Mouse (Mus musculus) adrenal gland, adult 18-20 months (tissue): Measurements from ENCODE around the gene Cdc42ep1. TPM values are rescaled to one million over a fixed set of nuclear protein-coding genes. Genes with fewer than 3 reads are reported as not detected.

Source experiments
- DNase-seq, 2 experiments: peaks; one replicate each; pipeline ENCODE4 v3.0.0; 2021 to 2022; ENCODE audit warnings: low spot score in 2 of 2
- total RNA-seq, 2 experiments: library from RNA; stranded (reverse); gene quantifications; 1 replicate in 1 of 2; 2 replicates in 1 of 2; pipeline ENCODE4 v1.2.3; 2021

Cdc42ep1 gene
- total RNA-seq, 2 experiments from 2014 or later: 36.2 to 53.1 TPM

DNA sequence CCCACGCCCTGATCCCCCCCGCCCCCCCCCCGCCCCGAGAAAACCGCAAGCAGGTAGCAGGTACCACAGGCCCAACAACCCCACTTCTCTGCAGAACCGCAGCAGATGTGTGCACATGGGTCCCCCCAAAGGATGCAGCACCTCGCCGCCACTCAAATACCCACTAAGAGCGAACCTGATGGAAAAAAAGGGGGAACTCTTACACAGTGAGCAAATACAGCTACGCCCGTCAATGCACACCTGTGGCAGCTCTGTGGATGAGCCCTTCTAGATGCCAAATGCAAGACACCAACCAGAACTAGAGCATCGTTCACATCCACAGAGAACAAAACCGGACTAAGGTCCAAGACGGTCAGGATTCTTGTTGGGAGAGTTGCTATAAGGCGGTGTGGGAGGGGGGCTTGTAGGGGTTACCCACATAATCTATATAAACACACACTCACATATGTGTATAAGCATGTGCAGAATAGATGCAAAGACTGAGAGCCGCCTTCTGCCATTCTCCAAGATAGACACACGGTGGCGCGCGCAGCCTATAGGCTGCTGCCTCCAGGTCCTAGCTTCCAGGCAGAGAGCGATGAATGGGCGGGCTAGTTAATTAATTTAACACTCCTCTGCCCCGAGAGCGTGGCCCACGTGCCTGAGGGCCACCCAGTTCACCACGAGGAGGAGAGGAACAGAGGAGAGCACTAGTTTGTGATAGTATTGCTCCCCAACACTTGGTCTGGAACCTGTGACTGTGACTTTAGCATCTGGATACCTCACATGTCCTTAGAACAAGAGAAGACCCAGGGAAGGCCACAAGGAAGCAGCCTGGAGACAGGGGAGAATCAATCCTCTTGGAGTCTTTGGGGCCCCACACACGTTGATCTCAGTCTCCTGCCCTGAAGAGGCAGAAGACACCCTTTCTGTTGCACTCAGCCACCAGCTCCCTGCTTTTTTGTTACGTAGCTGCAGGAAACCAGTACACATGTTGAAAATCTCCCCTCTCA is 15.9 kb upstream of the Cdc42ep1 start:
- peak; percentile 61 to 75 for DNase-seq

DNA sequence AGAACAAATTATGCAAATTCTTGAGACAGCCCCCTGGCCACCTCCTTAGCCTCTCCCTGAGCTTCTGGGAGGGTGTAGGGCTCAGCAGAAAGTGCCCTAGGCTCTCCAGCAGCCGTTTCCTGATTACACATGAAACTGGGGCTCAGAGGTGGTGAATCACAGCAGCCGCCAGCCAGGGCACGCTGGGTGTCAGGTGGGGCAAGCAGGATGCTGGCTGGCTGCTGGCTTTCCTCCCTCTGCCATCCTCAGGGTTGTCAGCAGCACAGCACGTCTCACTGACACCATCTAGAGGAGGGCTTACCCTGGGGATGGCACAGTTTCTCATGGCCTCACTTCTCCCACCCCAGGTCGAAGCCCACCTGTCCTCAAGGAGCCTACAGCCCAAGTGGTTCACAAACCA is 14.1 kb upstream of the Cdc42ep1 start:
- peak in 1 of 2 experiments; percentile 22 for DNase-seq

DNA sequence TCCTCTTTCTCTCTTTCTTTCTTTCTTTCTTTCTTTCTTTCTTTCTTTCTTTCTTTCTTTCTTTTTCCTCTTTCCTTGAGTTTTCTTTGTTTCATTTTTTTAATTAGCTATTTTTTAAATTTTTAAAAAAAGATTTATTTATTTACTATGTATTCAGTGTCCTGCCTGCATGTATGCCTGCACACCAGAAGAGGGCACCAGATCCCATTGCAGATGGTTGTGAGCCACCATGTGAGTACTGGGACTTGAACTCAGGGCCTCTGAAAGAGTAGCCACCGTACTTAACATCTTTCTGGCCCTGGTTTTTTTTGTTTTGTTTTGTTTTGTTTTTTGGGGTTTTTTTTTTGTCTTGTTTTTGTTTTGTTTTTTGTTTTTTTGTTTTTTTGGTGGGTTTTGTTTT is 12.8 kb upstream of the Cdc42ep1 start:
- no peak for DNase-seq

DNA sequence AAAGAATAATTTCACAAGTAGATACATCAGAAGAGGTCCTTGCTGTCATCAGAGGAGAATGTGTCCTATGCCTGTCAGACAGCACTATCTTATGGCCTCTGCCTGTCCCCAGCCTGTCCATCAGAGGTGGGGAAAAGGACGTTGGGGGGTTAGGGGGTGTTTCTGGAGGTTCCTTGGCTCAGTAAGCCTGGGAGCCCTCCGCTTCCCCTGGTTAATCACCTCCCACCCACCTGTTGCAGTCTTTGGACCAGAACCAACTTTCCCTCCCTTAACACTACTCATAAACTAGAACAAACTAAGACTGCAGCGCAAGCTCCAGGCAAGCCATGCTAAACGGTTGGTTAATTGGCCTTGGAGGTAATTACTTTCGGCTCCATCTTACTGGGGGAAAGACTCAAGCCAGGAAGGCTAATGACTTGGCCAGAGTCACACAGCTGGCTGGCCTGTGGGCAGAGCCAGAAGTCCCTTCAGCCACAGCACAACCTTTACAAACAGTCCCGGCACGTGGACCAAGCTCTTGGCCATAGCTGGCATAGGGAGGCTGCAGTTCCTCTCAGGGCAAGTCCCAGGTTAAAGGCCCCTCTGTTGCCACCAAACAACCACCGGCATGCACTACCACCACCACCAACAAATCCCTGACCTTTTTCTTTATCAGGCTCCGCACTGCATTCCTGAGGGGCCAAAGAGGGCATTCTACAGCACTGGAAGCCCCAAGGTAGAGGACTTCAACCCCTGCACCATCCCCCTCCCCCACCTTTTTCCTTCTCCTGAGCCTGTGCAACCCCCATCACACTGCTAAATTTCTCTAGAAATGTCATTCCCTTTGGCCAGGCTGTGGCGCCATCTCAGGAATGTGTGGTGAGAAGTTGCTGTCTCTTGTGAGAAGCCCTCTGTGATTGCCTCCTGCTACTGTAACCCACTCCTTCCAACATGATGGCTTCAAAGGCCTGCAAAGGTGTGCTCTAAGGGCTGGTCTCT is 11.4 kb upstream of the Cdc42ep1 start:
- DNase-seq: peak in 1 of 2 experiments; percentile 21

DNA sequence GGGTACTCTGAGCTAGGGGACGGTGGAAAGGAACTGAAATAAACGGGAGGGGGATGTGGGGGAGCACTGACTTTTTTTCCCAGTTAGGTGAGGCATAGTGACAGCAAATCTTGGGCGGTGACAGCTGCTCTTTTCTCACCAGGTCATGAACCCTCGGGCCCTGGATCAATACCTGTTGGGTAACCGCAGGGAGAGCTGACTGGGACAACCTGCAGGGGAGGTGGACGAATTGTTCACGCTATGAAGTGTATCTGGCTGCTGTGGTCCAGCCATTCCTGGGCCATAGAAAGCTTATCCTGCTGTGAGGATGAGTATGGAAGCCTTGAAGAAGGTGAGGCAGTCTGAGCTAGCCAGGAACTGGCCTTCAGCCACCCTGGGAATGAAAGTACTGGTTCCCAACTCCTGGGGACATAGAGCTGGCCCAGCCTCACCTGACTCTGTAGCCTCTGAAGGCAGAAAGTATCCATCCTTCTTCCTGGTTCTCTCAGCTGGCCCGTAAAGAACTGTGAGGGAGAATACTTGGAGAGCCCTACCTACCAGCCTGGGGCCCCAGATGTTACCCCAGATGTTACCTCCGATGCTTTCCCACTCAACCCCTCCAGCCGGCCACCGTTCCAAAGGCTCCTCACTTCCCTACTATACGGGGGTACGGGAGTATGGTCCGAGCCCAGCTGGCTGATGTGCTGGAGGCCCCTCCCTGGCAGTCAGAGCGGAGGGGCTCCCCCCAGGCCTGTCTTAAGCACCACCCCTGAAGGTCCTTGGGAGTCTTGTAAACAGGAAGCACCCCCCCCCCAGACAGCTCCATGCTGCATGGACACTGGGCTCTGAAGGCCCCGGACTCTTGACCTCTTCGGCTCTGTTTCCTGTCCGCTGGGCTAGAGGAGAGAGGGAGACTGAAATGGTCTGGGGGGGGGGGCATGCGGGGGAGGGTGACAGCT is 10.4 kb upstream of the Cdc42ep1 start:
- peak in 1 of 2 experiments; percentile 32 for DNase-seq

DNA sequence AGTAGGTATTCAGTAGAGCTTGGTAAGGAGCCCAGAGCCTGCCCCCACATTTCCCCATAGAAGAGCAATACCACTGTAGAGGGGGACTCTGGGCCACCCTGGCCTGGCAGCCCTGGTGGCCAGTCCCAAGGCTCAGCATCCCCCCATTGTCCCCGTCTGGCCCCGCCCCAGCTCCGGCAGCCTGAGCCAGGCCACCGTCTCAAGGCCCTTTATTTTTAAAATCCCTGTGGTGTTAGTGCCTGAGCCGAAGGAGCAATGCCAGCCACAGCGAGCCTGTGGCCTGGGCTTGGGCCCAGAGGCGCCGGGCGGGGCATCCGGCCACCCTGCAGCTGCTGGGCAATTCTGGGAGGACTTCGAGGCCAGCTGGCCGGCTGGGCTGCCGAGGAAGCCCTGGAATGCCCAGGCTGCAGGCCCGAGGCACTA is 9.7 kb upstream of the Cdc42ep1 start:
- peak; percentile 69 to 70 for DNase-seq

DNA sequence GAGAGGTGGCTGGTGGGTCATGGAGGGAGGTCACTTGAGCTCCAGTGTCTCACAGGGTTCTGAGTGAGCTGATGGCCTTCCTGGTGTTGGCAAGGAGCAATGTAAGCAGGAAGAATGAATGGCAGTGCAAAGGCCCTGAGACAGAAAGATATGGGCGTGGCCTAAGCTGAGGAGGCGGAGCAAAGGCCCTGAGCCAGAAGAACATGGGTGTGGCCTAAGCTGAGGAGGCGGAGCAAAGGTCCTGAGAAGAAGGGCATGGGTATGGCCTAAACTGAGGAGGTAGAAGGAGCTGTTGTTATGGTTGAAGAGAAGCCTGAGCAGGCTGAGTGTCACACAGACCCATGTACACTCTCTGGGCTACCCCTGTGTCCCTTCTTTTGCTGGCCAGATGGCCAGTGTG is 8.8 kb upstream of the Cdc42ep1 start:
- peak in 1 of 2 experiments; percentile 24 for DNase-seq

DNA sequence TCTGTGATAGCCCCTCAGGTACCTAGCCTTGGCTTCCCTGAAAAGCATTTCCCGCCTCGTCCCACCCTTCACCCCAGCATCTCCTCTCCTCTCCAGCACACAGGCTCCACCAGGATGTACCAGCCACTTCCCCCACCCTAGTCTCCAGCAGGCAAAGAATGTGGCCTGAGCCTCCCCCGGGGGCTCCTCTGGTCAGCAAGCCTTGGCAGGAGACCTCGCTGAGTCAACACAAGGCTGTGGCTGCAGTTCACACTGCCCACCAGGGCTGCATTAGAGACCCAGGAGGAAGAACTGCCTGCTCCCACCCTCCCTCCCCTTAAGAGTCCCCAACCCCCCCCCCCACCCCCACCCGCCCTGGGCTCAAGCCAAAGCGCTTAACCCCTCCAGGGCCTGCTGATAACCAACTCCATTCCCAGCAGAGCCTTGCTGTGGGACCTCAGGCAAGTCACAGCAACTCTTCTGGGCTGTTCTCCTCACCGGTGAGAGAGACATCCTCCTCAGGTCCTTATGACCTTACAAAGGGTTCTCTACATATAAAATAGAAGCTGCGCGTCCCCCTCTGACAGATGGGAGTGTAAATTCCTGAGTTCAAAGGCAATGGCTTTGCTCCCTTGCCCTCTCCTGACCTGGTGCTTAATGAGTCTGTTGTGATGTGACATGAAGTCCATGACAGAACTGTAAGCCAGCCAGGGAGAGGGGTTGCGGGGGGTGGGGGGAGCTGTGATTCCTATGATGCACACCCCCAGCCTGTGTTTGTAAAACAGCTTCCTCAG is 8.0 kb upstream of the Cdc42ep1 start:
- DNase-seq: peak in 1 of 2 experiments; percentile 33

DNA sequence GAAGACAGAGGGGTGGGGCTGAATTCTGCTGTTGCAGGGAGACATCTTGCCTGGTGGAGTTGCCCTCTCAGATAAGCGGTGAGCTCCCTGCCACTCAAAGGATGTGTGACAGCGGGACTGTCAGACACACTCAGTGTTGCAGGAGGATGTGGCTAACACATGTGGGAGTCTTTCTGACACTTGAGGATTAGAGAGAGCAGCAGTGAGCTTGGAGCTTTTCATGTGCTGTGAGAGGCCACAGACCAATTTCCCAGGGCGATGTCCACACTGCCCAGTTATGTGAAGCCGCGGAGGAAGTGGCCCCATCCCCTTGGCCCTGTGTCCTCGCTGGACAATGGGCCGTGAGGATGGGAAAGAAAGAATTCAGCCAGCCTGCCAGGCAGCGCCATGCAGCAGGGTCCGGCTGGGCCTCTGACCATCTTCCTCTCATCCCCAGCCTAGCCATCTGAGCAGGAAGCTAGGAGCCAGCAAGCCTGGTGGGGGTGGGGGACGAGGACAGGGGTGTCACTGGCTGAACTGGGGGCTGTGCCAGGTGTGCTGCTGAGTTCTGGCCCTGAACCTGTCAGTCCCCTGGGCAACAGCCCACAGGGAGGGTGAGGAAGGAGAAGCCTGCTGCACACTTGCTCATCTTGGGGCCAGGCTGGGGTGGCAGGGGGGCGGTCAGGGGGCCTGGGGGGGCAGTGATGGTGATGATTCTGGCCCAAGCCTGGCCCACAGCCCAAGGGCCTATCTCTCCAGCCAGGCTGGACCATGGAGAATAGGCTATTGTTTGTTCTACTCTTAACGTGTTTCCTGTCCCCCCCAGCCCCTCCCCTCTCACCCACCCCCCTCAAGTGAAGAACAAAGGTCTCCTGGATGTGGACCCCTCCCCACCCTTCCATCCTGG is 7.0 kb upstream of the Cdc42ep1 start:
- DNase-seq: peak in 1 of 2 experiments; percentile 42

DNA sequence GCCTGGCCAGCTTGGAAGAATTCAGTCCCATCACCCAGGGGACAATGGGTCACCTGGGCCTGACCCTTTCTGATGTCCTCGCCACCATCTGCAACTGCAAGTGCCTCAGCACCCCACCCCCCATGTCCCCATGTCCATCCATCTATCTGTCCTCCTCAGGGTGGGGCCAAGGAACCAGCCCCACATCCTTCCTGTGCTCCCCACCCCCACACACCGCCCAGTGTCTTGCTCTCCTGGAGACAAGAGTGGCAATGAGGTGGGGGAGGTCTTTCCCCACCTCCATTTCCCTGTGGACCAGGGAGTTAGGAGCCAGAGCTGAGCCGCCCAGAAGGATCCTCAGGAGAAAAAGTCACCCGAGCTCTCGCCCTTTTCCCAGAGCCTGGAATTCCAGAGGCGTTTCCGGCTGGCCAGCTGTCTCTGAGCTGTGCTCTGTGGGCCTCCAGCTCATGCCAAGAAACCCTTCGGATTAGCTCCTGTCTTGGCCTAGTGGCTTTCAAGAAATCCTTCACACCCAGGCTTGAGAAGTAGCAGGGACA is 6.3 kb upstream of the Cdc42ep1 start:
- peak in 1 of 2 experiments; percentile 45 for DNase-seq

DNA sequence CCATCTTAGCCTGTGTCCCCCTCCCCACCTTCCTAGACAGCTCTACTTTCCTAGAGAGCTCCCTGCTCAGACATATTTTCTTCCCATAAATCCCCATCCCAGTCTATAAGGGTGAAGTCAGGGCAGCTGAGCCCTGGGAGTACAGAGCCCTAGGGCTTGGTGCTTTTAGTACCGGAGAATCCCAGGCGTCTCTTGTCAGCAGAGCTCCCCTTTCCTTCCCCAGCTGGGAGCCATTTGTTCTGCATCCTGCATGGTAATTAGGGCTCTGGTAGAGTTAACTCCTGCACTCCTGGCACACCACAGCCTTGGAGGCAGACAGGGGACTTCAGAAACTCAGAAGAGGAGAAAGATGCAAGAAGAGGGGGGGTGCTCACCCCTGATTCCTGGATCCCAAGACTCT is 2.7 kb upstream of the Cdc42ep1 start:
- no peak for DNase-seq

DNA sequence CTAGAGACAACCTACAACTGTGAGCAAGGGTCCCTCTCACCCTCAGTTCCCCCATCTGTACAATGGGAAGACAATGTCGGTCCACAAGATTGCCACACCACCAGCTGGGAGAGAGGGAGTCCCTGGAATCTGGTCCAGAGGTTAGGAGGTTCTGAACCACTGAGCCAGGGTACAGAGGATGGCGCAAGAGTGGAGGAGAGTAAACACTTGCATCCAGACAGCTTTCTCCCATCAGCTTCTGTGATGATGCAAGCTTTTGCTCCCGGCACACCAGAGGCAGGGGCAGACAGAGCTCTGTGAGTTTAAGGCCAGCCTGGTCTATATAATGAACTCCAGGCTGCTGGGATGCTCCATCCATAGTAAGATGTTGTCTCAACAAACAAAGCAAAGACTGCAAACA is 2.2 kb upstream of the Cdc42ep1 start:
- peak in 1 of 2 experiments; percentile 30 for DNase-seq

DNA sequence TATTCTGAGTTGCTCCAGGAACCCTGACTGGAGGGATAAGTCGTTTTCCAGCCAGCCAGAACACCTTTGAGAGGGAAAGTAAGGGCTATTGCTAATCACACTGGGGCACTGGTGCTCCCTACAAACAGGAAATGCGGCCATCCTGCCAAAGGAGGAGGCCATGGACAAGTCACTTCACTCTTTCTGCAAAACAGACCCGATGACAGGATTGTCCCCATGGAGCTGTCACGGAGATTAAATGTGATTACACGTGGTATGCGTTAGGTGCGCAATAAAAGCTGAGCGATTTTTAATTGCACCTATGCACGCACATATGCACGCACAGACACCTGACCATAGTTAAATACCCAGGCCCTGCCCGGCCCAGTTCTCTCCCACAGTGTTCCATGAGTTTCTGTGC is 1.7 kb upstream of the Cdc42ep1 start:
- peak in 1 of 2 experiments; percentile 19 for DNase-seq

DNA sequence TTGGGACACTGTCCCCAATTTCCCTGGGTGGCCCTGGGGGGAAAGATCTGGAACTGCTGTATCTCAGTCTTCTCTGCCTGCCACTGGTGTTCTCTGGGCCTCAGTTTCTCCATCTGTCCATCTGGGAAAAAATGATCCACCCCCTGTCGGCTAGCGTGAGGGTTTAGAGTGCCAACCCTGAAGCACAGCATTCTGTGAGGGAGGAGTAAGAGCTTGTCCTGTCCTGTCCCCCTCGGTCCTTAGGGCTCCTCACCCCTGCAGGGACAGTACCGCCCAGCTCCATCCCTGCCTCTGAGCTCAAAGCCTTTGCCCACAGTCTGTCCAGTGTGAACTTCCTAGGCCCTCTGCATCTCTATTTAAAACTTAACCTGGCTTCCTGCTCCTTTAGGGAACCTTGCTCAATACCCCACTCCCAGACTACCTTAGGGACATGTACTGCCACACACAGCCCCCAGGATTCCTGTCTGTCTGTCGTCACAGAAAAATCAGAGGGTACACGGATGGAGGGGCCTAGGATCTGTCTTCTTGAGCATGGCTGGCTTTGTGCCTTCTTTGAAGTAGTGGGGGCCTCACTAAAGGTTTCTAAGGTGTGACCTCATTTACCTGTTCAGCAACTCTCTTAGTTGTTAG is 1.1 kb upstream of the Cdc42ep1 start:
- DNase-seq: peak in 1 of 2 experiments; percentile 16

DNA sequence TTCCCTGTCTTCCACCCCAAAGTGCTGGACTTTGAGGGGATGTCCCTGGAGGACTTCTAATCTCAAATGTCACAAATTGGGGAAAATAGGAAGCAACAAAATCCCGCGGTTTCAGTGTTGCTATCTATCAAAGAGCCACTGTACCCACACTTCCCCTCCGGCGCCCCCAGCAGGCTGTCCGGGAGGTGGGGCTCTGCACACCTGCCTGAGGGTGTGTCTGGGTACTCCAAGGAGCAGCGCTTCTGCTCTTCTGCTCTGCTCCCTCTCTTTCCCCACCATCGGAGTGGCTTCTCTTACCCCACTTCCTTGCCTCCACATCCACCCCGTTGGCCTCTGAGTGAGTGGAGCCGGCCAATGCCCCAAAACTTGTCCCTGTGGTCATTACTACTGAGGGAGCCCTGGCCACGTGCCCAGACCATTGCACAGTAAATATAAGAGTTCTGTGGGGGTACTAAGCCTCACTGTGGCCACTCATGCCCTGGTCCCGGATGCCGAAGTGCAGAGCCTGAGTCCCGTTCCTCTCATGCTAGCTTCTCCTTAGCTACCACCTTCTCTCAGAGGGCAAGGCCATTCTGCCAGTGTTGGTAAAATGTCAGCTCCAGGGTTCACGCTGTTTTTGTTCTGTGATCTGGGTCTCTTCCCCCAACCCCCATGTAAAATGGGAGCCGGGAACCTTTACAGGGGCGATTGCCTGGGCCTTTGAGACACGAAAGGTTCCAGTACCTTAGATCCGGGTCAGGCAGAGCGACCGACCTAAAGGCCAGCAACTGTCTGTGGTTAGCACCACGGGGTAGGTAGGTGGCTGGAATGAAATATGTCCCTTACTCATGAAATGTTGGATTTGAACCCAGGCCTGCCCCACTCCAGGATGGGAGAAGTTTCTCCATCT is 1.4 kb downstream of the Cdc42ep1 start:
- peak in 1 of 2 experiments; percentile 52 for DNase-seq

DNA sequence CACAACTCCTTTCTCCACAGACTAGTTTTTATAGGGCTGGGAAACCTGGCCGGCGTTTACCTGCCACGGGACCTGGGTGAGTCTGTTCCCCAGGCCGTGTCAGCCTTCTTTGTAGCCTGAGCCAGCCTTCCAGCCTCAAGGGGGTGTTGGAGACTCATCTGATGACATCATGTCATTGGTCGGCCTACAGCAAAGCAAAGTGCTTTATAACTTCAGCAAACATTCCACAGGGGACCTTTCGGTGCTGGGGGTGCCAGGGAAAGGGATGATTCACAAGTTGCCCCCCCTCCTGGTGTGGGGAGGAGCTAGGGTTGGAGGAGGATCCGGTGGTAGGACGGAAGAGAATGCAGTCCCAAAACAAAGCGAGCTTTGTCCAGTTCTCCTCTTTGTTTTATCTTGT is 2.4 kb downstream of the Cdc42ep1 start:
- DNase-seq: peak; percentile 64 to 70

DNA sequence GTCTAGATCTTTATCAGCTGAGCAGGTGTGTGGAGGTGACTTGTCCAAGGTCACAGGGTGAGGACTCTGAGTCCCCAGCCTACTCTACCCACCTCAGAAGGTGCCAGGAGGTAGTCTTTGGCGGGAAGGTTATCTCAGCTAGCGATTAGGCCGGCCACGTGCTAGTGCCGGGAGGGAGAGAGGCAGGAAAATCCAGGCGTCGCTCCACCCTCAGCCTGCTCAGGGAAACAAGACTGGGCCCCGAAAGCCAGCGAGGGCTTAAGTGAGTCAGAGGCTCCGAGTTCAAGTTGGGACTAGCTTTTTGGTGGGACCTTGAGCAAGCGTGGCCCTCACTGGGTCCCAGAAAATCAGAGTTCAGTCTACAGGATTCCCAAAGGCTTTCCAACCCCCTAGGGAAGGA is 2.9 kb downstream of the Cdc42ep1 start:
- DNase-seq: peak in 1 of 2 experiments; percentile 35
